Mouse (Mus musculus) ES-E14 (cell line): ENCODE data around the gene Fzr1.

Experiments used
- CHD2 ChIP-seq: IDR thresholded peaks from 2 replicates; pipeline ENCODE4 v1.6.1; 2014; ENCODE audit warnings: mild to moderate bottlenecking, low read depth, low read length, inconsistent platforms
- HCFC1 ChIP-seq: IDR thresholded peaks from 2 replicates; pipeline ENCODE4 v1.6.1; 2012; ENCODE audit warnings: low read length, inconsistent platforms, borderline replicate concordance; ENCODE audit not compliant: insufficient read depth
- MAFK ChIP-seq: IDR thresholded peaks from 2 replicates; pipeline ENCODE4 v1.6.1; 2014; ENCODE audit warnings: mild to moderate bottlenecking, low read depth, low read length, inconsistent platforms; ENCODE audit not compliant: insufficient read depth
- ZNF384 ChIP-seq: IDR thresholded peaks from 2 replicates; pipeline ENCODE4 v1.6.1; 2012; ENCODE audit warnings: low read depth, low read length, inconsistent platforms

DNA sequence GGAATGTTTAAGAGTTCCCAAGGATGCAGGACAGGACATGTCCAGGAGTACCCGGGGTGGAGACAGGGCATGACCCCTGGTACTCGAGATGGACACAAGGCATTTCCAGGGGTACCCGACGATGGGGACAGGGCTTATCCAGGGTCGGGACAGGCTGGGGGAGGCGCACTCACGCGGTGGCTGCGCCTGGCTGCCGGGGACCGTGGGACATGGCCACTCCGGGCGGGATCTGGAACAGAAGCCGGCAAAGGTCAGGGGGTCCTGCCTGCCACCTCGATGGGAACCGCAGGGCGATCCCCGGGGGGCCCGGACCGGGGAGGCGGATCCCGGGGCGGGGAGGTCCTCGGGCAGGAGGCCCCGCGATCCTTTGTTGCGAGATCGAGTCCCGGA lies 28.4 kb downstream of the Fzr1 start:
- no peak for TF ChIP-seq ZNF384
- TF ChIP-seq HCFC1 = no peak
- TF ChIP-seq CHD2 = no peak
- no peak for TF ChIP-seq MAFK
